In genomic region chr8:105892432-105892831, GRCm38 (mm10) we compare ENCODE assay signal across 8 mouse cellular contexts. TPM values are rescaled to one million over a fixed set of nuclear protein-coding genes. Genes with fewer than 3 reads are reported as not detected.
DNase-seq lines count a peak whose midpoint lies in the region; ATAC-seq and TF ChIP-seq lines count a peak whose summit lies in the region.

No protein-coding gene starts in this region.

- H3K4me1 ChIP-seq in neural tube, embryonic 13.5 days (replicated peaks): peaks cover 9% of the 10 kb centered on the region
- no peaks in the 10 kb centered on the region for H3K4me1 ChIP-seq in bone marrow macrophage, adult 2 months (ENCODE audit: control insufficient read depth, insufficient read depth, low read length)

- H3K27ac ChIP-seq in gastrocnemius, adult 2 months: no peak overlapping the region
- H3K27ac ChIP-seq in neural tube, embryonic 13.5 days (replicated peaks): peak overlapping the region; percentile 38; the same call in 1 of the 2 replicates
- H3K27ac ChIP-seq in bone marrow macrophage, adult 2 months (ENCODE audit: insufficient read depth, low read depth, low read length): no peak overlapping the region

- no peak overlapping the region for H3K9ac ChIP-seq in neural tube, embryonic 13.5 days

- H3K9me3 ChIP-seq in neural tube, embryonic 13.5 days: no peaks in the 10 kb centered on the region

- WGBS in neural tube, embryonic 13.5 days: 91% methylated on average over 6 of the region's 6 CpGs

- TF ChIP-seq POLR2A in bone marrow macrophage, adult 2 months (IDR thresholded peaks at IDR 0.05; ENCODE audit: borderline replicate concordance, low read depth, low read length): no peak

- intact Hi-C loops in gastrocnemius, adult 2 months (cut with DNase I): loop anchor here (5.0 kb wide), 1 partner anchor 40 kb away; the partner anchor contains the start of gene Ctrl
- intact Hi-C loops in gastrocnemius, postnatal 14 days (cut with DNase I; ENCODE audit: low total_unique reads): no loop called here

- H3K36me3 ChIP-seq in neural tube, embryonic 13.5 days: peaks cover 72% of the 10 kb centered on the region

- 0 out of 2 replicates have a peak, but pooled peaks have one; percentile 4 for ATAC-seq in neural tube, embryonic 13.5 days (ENCODE audit: low read depth)
- ATAC-seq in erythroid progenitor cell, adult 5-6 weeks (replicated peaks; ENCODE audit: low FRiP score, poor library complexity, severe bottlenecking): no peak

- no peak overlapping the region for H3K4me3 ChIP-seq in gastrocnemius, adult 2 months
- H3K4me3 ChIP-seq in neural tube, embryonic 13.5 days: no peak overlapping the region
- no peak overlapping the region for H3K4me3 ChIP-seq in bone marrow macrophage, adult 2 months (ENCODE audit: insufficient read depth, low read length)

- DNase-seq in gastrocnemius, adult 2 months: peak; percentile 24
- DNase-seq in gastrocnemius, postnatal 14 days: no peak
- DNase-seq in neural tube, embryonic 10.5 days (ENCODE audit: extremely low spot score, low spot score): no peak
- peak; percentile 45 for DNase-seq in retina, postnatal 1 day
- no peak for DNase-seq in yolk sac, embryonic 10.5 days (ENCODE audit: low spot score)

- no peak overlapping the region for H3K4me2 ChIP-seq in neural tube, embryonic 13.5 days

- no peaks in the 10 kb centered on the region for H3K27me3 ChIP-seq in neural tube, embryonic 13.5 days

- TF ChIP-seq CTCF in gastrocnemius, adult 2 months (IDR thresholded peaks at IDR 0.05): peak; percentile 57
- TF ChIP-seq CTCF in bone marrow macrophage, adult 2 months (IDR thresholded peaks at IDR 0.05; ENCODE audit: low read depth, low read length): peak; percentile 57; the same call in 1 of the 2 replicates

RNA-seq across cellular contexts. Expression of gene Nrn1l, which starts 0.9 kb away (rescaled TPM):
- total RNA-seq in gastrocnemius, adult 2 months (2021): under 1 TPM in 1 of 2 experiments, not detected in 1; 0.95 TPM
- total RNA-seq in gastrocnemius, postnatal 14 days (2021): under 1 TPM in 1 of 2 experiments, not detected in 1; 0.69 TPM
- polyA plus RNA-seq in neural tube, embryonic 13.5 days (2015; fragmentation: Nextera tagmentation; extraction: Ambion mirVana): 0.46 and 0.54 TPM in 2 replicates
- not detected in 2 replicates for polyA plus RNA-seq in bone marrow macrophage, adult 2 months (2012; ENCODE audit: insufficient read depth, insufficient read length, missing spikeins)
- total RNA-seq in erythroid progenitor cell, adult 5-6 weeks (2015; ENCODE audit: low replicate concordance): not detected in 2 replicates
- total RNA-seq in erythroid progenitor cell, adult 5-6 weeks (2017; ENCODE audit: low replicate concordance): not detected in 2 replicates

RNA-seq across cellular contexts. Expression of gene Pskh1, which starts 7.8 kb away (rescaled TPM):
- 10 to 100 TPM; 11.3 to 12.8 TPM for total RNA-seq in gastrocnemius, adult 2 months (2021)
- total RNA-seq in gastrocnemius, postnatal 14 days (2021): 10 to 100 TPM; 12.8 to 13.8 TPM
- polyA plus RNA-seq in neural tube, embryonic 13.5 days (2015; fragmentation: Nextera tagmentation; extraction: Ambion mirVana): 14.2 and 14.3 TPM in 2 replicates
- polyA plus RNA-seq in bone marrow macrophage, adult 2 months (2012; ENCODE audit: insufficient read depth, insufficient read length, missing spikeins): 18.0 and 18.8 TPM in 2 replicates
- 5.4 and 8.6 TPM in 2 replicates for total RNA-seq in erythroid progenitor cell, adult 5-6 weeks (2015; ENCODE audit: low replicate concordance)
- total RNA-seq in erythroid progenitor cell, adult 5-6 weeks (2017; ENCODE audit: low replicate concordance): 7.1 and 11.7 TPM in 2 replicates

RNA-seq across cellular contexts. Expression of gene Edc4, which starts 11.8 kb away (rescaled TPM):
- total RNA-seq in gastrocnemius, adult 2 months (2021): 10 to 100 TPM; 19.7 TPM
- 10 to 100 TPM; 21.1 to 21.5 TPM for total RNA-seq in gastrocnemius, postnatal 14 days (2021)
- polyA plus RNA-seq in neural tube, embryonic 13.5 days (2015; fragmentation: Nextera tagmentation; extraction: Ambion mirVana): 43.9 and 48.6 TPM in 2 replicates
- 23.6 and 29.8 TPM in 2 replicates for polyA plus RNA-seq in bone marrow macrophage, adult 2 months (2012; ENCODE audit: insufficient read depth, insufficient read length, missing spikeins)
- total RNA-seq in erythroid progenitor cell, adult 5-6 weeks (2015; ENCODE audit: low replicate concordance): 12.2 and 15.9 TPM in 2 replicates
- 22.1 and 25.5 TPM in 2 replicates for total RNA-seq in erythroid progenitor cell, adult 5-6 weeks (2017; ENCODE audit: low replicate concordance)

RNA-seq across cellular contexts. Expression of gene Nutf2, which starts 32.1 kb away (rescaled TPM):
- 10 to 100 TPM; 39.2 to 43.4 TPM for total RNA-seq in gastrocnemius, adult 2 months (2021)
- total RNA-seq in gastrocnemius, postnatal 14 days (2021): 10 to 100 TPM; 63.8 to 66.0 TPM
- 198 and 201 TPM in 2 replicates for polyA plus RNA-seq in neural tube, embryonic 13.5 days (2015; fragmentation: Nextera tagmentation; extraction: Ambion mirVana)
- polyA plus RNA-seq in bone marrow macrophage, adult 2 months (2012; ENCODE audit: insufficient read depth, insufficient read length, missing spikeins): 2.2 TPM in 1 of 2 replicates, not detected in the other
- total RNA-seq in erythroid progenitor cell, adult 5-6 weeks (2015; ENCODE audit: low replicate concordance): 57.8 and 102 TPM in 2 replicates
- total RNA-seq in erythroid progenitor cell, adult 5-6 weeks (2017; ENCODE audit: low replicate concordance): 15.3 and 42.5 TPM in 2 replicates

RNA-seq across cellular contexts. Expression of gene Thap11, which starts 37.5 kb away (rescaled TPM):
- total RNA-seq in gastrocnemius, adult 2 months (2021): 10 to 100 TPM; 21.9 to 25.0 TPM
- 10 to 100 TPM; 19.6 to 22.7 TPM for total RNA-seq in gastrocnemius, postnatal 14 days (2021)
- polyA plus RNA-seq in neural tube, embryonic 13.5 days (2015; fragmentation: Nextera tagmentation; extraction: Ambion mirVana): 61.4 and 64.1 TPM in 2 replicates
- polyA plus RNA-seq in bone marrow macrophage, adult 2 months (2012; ENCODE audit: insufficient read depth, insufficient read length, missing spikeins): 27.4 and 28.5 TPM in 2 replicates
- total RNA-seq in erythroid progenitor cell, adult 5-6 weeks (2015; ENCODE audit: low replicate concordance): 9.6 and 22.0 TPM in 2 replicates
- 11.0 and 18.6 TPM in 2 replicates for total RNA-seq in erythroid progenitor cell, adult 5-6 weeks (2017; ENCODE audit: low replicate concordance)

Comparison
In these comparisons a context has a peak if more than half of its experiments do, and no peak if none do; other contexts are left out.
1. DNase-seq: peak in gastrocnemius, adult 2 months (single experiment) and retina, postnatal 1 day (single experiment); none in gastrocnemius, postnatal 14 days (single experiment), neural tube, embryonic 10.5 days (single experiment) and yolk sac, embryonic 10.5 days (single experiment).